Mouse (Mus musculus): ENCODE results near the gene Clba1. TPM values are rescaled to one million over a fixed set of nuclear protein-coding genes. Genes with fewer than 3 reads are reported as not detected.

Gene Clba1
- total RNA-seq, 1 experiment = 5.0 TPM

GRCm38 (mm10) chr12:112828501-112829243 lies 19.9 kb downstream of the Clba1 start:
- Histone ChIP-seq H3K9me3 (ENCODE audit: control insufficient read depth, insufficient read depth, low read depth, low read length) (no peaks in the 10 kb centered on the region), H3K9ac (ENCODE audit: insufficient read depth, low read depth, low read length, poor library complexity, severe bottlenecking) (peak overlapping the region; percentile 97), H3K4me3 (ENCODE audit: insufficient read depth in 1 of 2, low read depth in 1 of 2, low read length in 2 of 2, poor library complexity in 1 of 2, severe bottlenecking in 1 of 2) (peak overlapping the region; percentile 98 to 99), H3K27ac (ENCODE audit: insufficient read depth, low read depth, low read length, poor library complexity, severe bottlenecking) (peak overlapping the region; percentile 89), H3K36me3 (ENCODE audit: control insufficient read depth, insufficient read depth, low read length, poor library complexity, severe bottlenecking) (peaks cover 25% of the 10 kb centered on the region), H3K4me1 (ENCODE audit: control insufficient read depth in 2 of 2, insufficient read depth in 2 of 2, low read length in 2 of 2, poor library complexity in 1 of 2) (peaks cover 10 to 27% of the 10 kb centered on the region in 2 experiments)
- no peak for DNase-seq (ENCODE audit: low read depth, low spot score)
- in situ Hi-C loops (cut with MboI; ENCODE audit: low sequenced_read_pairs in 2 of 2, unreplicated experiment in 2 of 2) = no loop called here
- TF ChIP-seq ZNF384 (IDR thresholded peaks at IDR 0.05; ENCODE audit: low read depth, low read length) = no peak
- TF ChIP-seq ZC3H11A (IDR thresholded peaks at IDR 0.05; ENCODE audit: borderline replicate concordance, low read depth, low read length) = no peak
- TF ChIP-seq MAFK (IDR thresholded peaks at IDR 0.05; ENCODE audit: insufficient read depth, low read depth, low read length) = no peak
- TF ChIP-seq CHD2 (IDR thresholded peaks at IDR 0.05; ENCODE audit: low read depth, low read length) = no peak
- TF ChIP-seq HCFC1 (IDR thresholded peaks at IDR 0.05; ENCODE audit: borderline replicate concordance, insufficient read depth, low read length) = no peak; the same call in 1 of the 2 replicates

GRCm38 (mm10) chr12:112829244-112829864 lies 20.6 kb downstream of the Clba1 start, which contains the start of gene Cdca4:
Gene Cdca4, minus strand, starts transcription at chr12:112829423.
- Histone ChIP-seq H3K27ac (ENCODE audit: insufficient read depth, low read depth, low read length, poor library complexity, severe bottlenecking) (peak within 1 kb of the TSS; percentile 89), H3K9ac (ENCODE audit: insufficient read depth, low read depth, low read length, poor library complexity, severe bottlenecking) (peak within 1 kb of the TSS; percentile 97), H3K9me3 (ENCODE audit: control insufficient read depth, insufficient read depth, low read depth, low read length) (no peaks in the 10 kb centered on the region), H3K4me1 (ENCODE audit: control insufficient read depth in 2 of 2, insufficient read depth in 2 of 2, low read length in 2 of 2, poor library complexity in 1 of 2) (peaks cover 8 to 23% of the 10 kb centered on the region in 2 experiments), H3K36me3 (ENCODE audit: control insufficient read depth, insufficient read depth, low read length, poor library complexity, severe bottlenecking) (peaks cover 24% of the 10 kb centered on the region), H3K4me3 (ENCODE audit: insufficient read depth in 1 of 2, low read depth in 1 of 2, low read length in 2 of 2, poor library complexity in 1 of 2, severe bottlenecking in 1 of 2) (peak within 1 kb of the TSS; percentile 98 to 99)
- in situ Hi-C loops (cut with MboI; ENCODE audit: low sequenced_read_pairs in 2 of 2, unreplicated experiment in 2 of 2) = no loop called here
- DNase-seq (ENCODE audit: low read depth, low spot score) = peak; percentile 96
- TF ChIP-seq CHD2 (IDR thresholded peaks at IDR 0.05; ENCODE audit: low read depth, low read length) (no peak), HCFC1 (IDR thresholded peaks at IDR 0.05; ENCODE audit: borderline replicate concordance, insufficient read depth, low read length) (peak; percentile 17; the same call in 1 of the 2 replicates)

GRCm38 (mm10) chr12:112830141-112830540 lies 21.4 kb downstream of the Clba1 start:
- in situ Hi-C loops (cut with MboI; ENCODE audit: low sequenced_read_pairs in 2 of 2, unreplicated experiment in 2 of 2) = no loop called here
- peaks cover 22% of the 10 kb centered on the region for H3K36me3 ChIP-seq (ENCODE audit: control insufficient read depth, insufficient read depth, low read length, poor library complexity, severe bottlenecking)
- H3K9me3 ChIP-seq (ENCODE audit: control insufficient read depth, insufficient read depth, low read depth, low read length) = no peaks in the 10 kb centered on the region
- no peak overlapping the region; the same call in 1 of the 2 replicates for H3K27ac ChIP-seq (ENCODE audit: insufficient read depth, low read depth, low read length, poor library complexity, severe bottlenecking)
- H3K4me3 ChIP-seq (ENCODE audit: insufficient read depth in 1 of 2, low read depth in 1 of 2, low read length in 2 of 2, poor library complexity in 1 of 2, severe bottlenecking in 1 of 2) = peak overlapping the region; percentile 77 to 97
- no peak for DNase-seq (ENCODE audit: low read depth, low spot score)
- TF ChIP-seq ZNF384 (IDR thresholded peaks at IDR 0.05; ENCODE audit: low read depth, low read length) (no peak), ZC3H11A (IDR thresholded peaks at IDR 0.05; ENCODE audit: borderline replicate concordance, low read depth, low read length) (no peak), CHD2 (IDR thresholded peaks at IDR 0.05; ENCODE audit: low read depth, low read length) (no peak), MAFK (IDR thresholded peaks at IDR 0.05; ENCODE audit: insufficient read depth, low read depth, low read length) (no peak), HCFC1 (IDR thresholded peaks at IDR 0.05; ENCODE audit: borderline replicate concordance, insufficient read depth, low read length) (no peak)
- peak overlapping the region; percentile 75 for H3K9ac ChIP-seq (ENCODE audit: insufficient read depth, low read depth, low read length, poor library complexity, severe bottlenecking)
- peaks cover 8 to 21% of the 10 kb centered on the region in 2 experiments for H3K4me1 ChIP-seq (ENCODE audit: control insufficient read depth in 2 of 2, insufficient read depth in 2 of 2, low read length in 2 of 2, poor library complexity in 1 of 2)

GRCm38 (mm10) chr12:112830570-112830969 lies 21.8 kb downstream of the Clba1 start:
- Histone ChIP-seq H3K36me3 (ENCODE audit: control insufficient read depth, insufficient read depth, low read length, poor library complexity, severe bottlenecking) (peaks cover 20% of the 10 kb centered on the region), H3K9ac (ENCODE audit: insufficient read depth, low read depth, low read length, poor library complexity, severe bottlenecking) (peak overlapping the region; percentile 27; the same call in 1 of the 2 replicates), H3K27ac (ENCODE audit: insufficient read depth, low read depth, low read length, poor library complexity, severe bottlenecking) (no peak overlapping the region), H3K4me1 (ENCODE audit: control insufficient read depth in 2 of 2, insufficient read depth in 2 of 2, low read length in 2 of 2, poor library complexity in 1 of 2) (peaks cover 8 to 21% of the 10 kb centered on the region in 2 experiments), H3K4me3 (ENCODE audit: insufficient read depth in 1 of 2, low read depth in 1 of 2, low read length in 2 of 2, poor library complexity in 1 of 2, severe bottlenecking in 1 of 2) (peak overlapping the region; percentile 77 to 97; a peak in 3 of 4 replicates), H3K9me3 (ENCODE audit: control insufficient read depth, insufficient read depth, low read depth, low read length) (no peaks in the 10 kb centered on the region)
- DNase-seq (ENCODE audit: low read depth, low spot score) = no peak
- TF ChIP-seq ZC3H11A (IDR thresholded peaks at IDR 0.05; ENCODE audit: borderline replicate concordance, low read depth, low read length) (no peak), MAFK (IDR thresholded peaks at IDR 0.05; ENCODE audit: insufficient read depth, low read depth, low read length) (no peak), CHD2 (IDR thresholded peaks at IDR 0.05; ENCODE audit: low read depth, low read length) (no peak), HCFC1 (IDR thresholded peaks at IDR 0.05; ENCODE audit: borderline replicate concordance, insufficient read depth, low read length) (no peak), ZNF384 (IDR thresholded peaks at IDR 0.05; ENCODE audit: low read depth, low read length) (no peak)
- in situ Hi-C loops (cut with MboI; ENCODE audit: low sequenced_read_pairs in 2 of 2, unreplicated experiment in 2 of 2) = no loop called here
